Mouse (Mus musculus): Measurements from ENCODE around the gene Dnaaf5.

The Dnaaf5 gene

DNA sequence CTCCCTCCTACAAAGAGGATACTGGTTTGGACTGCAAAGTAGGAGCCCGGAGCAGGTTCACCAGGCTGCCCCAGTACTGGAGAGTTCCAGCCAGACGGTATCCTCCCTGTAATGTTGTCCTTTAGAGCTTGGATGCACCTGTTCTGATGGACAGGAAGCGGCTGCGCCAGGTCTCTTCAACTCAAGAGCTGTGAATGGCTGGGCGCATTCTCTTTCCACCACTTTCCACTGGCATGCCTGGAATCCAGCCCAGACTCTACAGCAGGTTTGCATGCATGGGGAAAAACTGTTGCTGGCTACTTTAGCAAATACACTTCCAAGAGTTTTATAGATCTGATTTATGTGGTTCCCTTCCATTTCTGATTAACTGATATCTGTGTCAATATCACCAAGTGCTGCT lies 8.7 kb upstream of the Dnaaf5 start:
- no peak for DNase-seq (ENCODE audit: low read depth)

DNA sequence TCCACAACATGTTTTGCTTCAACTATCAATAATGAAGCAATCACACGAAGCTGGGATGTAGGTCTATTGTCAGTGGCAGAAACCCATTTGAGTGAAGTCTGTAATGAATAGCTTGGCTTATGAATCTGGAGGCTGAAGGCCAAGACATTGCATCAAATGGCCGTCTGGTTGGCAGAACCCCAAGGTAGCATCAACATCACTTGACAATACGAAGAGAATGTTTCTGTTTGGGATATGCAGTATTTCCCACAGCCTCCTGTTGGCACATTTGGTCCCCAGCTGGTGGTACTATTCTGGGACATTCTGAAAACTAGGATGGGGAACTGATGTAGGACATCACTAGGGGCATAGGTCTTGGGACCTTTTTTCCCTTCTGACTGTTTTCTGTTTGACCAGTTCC lies 6.1 kb upstream of the Dnaaf5 start:
- DNase-seq (ENCODE audit: low read depth), result no peak

DNA sequence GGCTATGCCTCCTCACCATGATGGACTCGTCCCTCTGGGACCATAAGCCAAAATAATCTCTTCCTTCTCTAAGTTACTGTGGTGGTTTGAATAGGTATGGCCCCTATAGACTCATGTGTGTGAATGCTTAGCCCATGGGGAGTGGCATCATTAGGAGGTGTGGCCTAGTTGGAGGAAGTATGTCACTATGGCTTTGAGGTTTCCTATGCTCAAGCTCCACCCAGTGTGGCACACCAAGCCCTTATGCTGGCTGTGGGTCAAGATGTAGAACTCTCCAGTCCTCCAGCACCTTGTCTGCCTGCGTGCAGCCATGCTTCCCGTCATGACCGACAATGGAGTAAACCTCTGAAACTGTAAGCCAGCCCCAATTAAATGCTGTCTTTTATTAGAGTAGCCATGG lies 4.3 kb upstream of the Dnaaf5 start:
- DNase-seq (ENCODE audit: low read depth), result no peak

DNA sequence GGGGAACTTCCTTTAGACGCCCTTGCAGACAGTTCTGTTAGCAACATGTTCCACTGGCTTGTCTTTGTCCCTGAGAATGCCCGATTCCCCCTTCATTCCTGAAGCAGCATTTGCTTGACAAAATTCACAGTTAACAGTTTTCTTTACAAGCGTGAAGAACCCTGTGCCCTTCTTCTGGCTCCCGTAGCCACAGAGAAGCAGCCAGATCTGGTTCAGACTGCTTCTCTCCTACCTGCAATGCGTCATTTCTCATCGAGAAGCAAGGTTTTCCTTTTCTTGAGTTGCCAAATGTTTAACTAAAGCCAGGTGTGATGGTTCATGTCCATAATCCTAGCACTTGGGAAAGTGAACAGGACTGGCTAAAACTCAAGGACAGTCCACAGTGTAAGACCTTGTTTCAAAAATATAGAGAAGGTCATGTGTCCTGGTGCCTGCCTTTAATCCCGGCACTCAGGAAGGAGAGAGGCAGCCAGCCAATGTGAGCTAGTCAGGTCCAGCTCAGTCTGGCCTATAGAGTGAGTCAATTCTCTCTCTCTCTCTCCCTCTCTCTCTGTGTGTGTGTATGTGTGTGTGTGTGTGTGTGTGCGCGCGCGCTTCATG lies 3.4 kb upstream of the Dnaaf5 start:
- no peak for DNase-seq (ENCODE audit: low read depth)

DNA sequence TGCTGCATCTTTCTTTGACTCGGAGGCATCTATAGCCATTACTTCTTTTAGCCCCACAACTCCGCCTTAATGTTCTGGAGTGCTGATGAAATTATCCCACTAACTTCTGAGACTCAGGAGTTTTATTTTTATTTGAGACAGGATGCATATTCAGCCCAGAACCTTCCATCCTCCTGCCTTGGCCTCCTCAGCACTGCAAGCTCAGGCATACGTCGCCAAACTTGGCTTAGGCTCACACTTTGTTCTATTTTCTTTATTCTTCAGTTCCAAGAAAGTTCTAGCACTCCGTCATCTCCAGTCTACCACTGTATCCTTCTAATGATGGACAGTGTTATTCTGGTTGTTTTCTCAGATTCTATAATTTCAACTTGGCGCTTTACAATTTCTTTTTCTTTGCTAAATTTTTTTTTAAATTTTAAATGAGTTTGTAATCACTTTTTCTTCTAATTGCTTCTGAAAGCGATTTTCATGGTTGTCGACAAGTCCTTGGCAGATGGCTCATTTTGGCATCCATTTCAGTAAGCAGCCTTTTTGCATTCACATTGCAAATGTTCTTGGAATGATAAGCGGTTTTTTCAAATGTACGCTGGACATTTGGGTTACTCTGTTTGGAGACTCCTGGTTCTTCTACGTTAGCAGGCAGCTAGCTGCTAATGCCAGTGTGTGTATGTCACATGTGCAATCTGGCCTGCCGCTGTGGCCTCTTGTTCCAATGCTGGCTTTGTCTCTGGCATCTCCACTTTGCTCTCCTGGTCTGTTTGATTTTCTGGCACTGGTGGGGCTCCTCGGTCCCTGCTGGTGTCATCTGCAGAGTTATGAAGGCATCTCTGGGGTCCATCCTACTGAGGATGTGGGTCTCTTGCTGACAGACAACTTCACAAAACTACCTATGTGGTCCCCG lies 2.6 kb upstream of the Dnaaf5 start:
- DNase-seq (ENCODE audit: low read depth), result no peak

DNA sequence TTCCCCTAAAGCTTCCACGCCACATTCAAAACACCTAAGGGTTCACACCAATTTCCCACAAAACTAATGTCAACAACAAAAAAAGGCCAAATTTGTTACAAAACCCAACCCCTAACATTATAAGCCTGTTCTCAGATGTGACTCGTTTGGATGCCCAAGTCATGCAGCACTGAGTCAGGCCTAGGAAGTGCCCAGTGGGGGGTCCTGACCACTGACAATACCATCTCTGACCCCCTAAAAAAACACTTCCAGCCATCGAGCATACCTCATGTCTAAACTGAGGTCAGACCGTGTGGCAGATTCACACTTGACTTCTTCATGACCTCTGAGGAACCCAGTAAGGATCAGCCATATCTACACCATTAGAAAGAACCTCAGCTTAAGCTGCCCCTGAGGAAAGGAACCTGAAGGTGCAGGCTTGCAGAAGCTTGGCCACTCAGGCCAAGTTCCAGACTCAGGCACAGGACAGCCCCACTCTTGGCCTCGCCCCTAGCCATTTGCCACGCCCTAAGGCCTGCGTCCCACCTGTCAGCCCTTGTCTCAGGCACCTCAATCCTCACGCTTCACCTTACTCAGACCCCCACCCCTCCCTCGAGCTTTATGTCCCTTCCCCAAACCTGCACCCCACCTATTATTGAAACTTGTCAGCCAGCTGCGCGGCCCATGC lies 884 bp upstream of the Dnaaf5 start:
- DNase-seq (ENCODE audit: low read depth), result no peak

DNA sequence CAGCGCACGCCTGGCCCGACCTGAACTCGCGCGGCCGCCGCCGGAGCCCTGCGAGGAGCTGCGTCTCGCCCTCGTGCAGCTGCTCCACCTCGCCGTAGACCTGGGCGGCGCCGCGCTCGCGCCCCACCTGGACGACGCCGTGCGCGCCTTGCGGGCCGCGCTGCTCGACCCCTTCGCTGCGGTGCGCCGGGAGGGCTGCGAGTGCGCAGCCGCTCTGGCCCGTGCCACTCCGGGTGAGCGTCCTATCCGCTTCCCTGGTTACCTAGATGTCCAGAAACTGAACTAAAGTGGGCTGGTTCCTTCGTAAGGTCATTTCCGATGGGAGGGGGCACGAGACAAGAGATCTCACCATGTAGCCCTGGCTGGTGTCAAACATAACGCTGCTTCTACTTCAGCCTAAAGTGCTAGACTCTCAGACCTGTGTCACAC lies 594 bp downstream of the Dnaaf5 start:
- peak; percentile 56 for DNase-seq (ENCODE audit: low read depth)

DNA sequence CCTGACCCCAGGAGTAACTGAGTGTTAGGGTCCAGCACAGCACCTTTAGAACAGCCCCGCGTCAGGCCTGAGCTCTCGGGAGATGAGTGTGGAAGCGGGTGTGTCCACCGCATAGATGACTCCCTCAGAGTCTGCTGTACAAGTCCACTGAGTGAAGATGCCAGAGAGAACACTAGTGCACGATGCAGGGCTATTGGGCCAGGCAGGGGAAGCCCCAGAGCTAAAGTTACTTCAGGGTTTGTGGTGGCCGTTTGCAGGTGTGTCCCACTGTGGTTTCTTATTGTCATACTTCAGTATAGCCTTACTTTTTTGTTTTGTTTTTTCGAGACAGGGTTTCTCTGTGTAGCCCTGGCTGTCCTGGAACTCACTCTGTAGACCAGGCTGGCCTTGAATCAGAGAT lies 10.9 kb downstream of the Dnaaf5 start:
- DNase-seq (ENCODE audit: low read depth), result peak; percentile 72

DNA sequence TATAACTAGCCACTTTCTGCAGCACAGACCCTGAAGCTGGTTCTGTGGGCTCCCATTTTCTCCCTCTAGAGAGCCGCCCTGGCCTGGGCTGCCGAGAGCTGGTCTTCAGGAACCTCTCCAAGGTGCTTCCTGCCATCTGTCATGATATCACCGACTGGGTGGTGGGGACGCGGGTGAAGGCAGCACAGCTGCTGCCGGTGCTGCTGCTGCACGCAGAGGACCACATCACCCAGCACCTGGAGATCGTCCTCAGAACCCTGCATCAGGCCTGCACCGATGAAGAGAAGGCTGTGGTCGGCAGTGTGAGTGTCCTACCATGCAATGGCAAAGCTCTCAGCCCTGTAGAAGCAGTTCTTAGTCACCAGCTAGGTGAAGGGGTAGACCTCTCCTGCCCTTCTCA lies 11.6 kb downstream of the Dnaaf5 start:
- DNase-seq (ENCODE audit: low read depth), result peak; percentile 58

DNA sequence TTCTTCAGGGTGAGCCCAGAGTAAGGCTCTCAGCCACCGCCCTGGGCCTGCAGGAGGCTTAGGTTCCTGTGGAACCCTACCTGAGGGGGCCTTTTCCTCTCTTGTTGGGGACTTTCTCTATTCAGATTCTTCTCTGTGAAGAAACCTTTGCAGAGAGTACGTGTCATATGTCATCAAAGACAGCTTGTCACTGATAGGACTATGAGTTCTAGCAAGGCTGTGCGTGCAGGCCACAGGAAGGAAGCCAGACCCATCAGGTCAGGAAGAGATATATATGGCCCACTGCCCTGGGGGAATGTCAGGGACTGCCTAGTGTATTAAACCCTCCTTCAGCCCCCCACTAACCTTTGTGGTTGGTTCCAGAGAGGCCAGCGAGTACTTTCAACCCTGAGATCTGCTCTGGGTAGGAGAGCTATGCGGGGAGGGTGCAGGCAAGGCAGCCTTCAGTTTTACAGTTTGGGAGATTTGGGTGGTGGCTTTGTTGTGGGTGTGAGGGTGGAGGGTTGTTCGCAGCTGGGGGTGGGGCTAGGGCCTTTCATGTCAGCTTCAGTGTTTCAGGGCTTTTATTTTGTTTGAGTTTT lies 16.8 kb downstream of the Dnaaf5 start:
- DNase-seq (ENCODE audit: low read depth), result peak; percentile 89

DNA sequence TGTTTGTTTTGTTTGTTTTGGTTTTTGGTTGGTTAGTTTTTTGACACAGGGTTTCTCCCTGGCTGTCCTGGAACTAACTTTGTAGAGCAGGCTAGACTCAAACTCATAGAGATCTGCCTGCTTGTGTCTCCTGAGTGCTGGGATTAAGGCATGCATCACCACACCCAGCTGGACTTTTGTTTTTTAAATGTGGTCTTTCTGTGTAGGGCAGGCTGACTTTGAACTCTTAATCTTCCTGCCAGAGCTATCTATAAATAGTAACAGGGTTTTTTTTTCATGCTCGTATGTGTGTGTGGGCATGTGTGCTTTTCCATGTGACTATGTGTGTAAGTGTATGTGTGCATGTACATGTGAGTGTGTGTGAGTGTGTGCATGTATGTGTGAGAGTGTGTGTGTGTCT lies 17.5 kb downstream of the Dnaaf5 start:
- no peak for DNase-seq (ENCODE audit: low read depth)

DNA sequence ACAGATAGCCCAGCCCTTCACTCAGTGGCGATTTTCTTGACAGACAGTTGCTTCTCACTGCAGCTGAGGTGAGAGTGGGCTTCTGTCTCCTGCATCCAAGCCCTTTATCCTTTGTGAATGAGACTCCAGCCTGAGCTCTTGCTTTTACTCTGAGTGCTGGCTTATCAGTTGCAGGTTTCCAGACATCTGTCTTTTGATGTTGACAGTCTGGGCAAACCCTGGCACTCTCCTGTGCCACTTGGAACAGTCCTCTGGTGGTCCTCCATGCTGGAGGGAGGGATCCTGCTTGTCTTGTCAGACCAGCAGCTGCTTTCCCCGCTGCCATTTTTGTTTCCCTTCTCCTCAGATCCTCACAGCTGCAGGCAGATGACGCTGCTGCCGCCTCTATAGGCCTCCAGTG lies 21.9 kb downstream of the Dnaaf5 start:
- no peak for DNase-seq (ENCODE audit: low read depth)

DNA sequence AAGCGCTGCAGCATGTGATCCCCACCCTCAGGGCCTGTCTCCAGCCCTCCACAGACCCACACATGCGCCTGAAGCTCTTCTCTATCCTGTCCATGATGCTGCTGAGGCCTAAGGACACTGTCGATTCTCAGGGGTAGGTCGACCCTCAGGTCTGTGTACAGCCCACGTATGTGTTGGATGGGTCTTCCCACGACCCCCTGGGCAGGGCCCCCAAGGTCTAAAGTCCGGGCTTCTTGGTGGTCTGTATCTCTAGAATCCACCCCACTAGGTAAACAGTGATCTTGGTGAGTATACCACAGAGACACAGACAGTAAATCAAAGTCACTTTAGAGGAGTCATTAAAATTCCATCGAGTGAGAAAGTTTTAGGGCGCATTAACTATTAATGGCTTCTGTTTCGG lies 24.1 kb downstream of the Dnaaf5 start:
- DNase-seq (ENCODE audit: low read depth), result no peak

DNA sequence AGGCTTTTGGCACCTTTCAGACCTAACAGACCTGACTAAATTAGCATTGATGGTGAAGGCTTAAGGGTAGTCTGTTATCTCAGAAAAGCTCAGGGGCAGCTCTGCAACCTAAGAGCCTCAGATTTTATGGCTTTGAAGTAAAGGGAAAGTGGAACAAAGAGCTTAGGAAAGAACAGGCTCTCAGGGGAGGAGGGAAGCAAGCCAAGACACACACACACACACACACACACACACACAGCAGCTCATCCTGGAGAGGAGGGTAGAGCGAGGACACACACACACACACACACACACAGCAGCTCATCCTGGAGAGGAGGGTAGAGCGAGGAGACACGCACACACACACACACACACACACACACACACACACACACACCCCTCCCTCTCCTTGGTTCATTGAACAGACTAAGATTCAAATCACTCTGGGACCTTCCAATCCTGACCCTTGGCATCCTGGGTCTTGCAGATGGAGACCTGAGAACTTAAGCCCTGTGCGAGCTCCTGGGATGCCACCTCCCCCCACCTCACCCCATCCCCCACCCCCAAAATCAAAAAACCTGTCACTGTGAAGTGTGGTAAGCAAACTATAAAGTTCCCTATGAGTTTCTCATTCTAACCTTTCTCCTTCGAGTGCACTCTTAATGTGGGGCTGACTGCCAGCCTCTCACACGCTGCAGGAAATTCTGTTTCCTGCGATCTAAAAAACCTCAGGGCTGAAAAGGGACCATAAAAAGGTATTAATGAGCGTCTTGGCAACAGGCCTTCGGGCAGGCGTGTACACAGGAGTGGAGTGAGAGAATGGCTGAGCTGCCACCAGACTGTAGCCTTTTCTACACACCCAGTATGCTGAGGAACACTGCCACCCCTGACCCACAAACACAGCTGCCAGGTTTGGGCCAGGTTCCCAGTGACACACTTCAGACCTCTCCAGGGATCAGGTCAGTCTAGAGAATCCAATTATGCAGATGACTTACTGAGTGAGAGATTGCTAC lies 24.8 kb downstream of the Dnaaf5 start:
- DNase-seq (ENCODE audit: low read depth), result peak; percentile 26

DNA sequence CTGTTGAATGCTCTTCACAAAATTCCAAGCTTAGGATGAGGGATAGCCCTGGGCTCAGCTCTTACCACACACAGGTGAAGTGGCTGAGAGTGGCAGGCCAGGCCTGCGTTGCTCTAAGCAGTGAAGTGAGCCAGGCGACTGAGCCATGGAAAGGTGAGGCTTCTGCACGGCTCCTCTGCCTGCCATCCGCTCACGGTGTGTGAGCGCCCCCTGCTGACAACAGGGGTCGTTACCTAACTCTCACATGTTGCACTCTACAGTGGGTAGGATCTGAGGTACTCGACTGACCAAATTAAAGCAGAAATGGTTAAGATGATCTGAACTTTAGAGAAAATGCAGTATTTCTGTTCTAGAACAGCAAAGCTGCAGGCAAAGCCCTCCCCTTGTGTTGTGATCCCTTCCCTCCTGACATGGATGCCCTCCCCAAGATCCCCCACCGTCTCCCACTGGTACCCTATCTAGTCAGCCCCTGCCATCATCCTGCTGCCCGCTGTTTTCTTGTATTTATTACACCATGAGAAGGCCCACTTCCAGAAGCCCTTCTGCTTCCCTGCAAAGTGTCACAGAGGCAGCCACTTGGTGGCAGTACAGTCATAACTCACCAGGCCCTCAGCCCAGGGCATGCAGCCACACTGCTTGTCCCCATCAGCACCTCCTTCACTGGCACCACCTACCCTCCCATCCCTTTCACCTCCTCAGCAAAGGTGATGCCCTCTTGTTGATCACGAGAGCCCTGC lies 29.0 kb downstream of the Dnaaf5 start:
- DNase-seq (ENCODE audit: low read depth), result peak; percentile 90

DNA sequence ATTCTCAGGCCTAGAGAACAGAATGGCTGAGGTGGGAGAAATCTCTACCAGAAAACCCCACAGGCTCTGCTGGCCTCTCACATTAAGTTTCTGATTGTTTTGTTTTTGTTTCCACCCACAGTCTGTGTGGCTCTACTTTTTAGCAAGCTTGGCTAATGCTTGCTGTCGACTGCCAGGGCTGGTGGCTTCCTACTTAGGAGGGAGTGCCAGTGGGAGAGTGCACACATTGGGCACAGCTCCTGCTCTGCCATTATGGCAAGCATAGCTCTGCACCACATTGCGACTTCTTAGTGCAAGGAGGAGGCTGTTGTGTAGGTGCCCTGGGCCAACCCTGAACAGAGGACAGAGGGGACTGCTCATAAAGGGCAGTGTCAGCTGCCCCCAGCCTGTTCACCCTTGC lies 33.1 kb downstream of the Dnaaf5 start:
- no peak for DNase-seq (ENCODE audit: low read depth)

DNA sequence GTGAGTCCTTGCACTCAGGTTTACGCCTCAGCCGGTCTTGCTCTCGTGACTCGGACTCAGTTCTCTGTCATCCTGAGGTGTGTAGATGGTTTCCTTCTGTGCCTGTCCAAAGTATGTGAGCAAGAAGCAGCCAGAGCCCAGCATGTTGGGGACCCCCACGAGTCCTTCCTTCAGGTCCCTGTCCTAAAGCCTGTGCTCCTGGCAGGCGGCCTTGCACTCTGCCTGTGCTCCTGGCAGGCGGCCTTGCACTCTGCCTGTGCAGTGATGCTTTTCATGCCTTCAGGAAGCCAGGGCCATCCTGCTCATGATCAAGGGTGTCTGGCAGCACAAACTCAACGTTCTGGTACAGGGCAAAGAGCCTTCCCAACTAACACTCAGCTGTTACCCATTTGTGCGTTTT lies 33.6 kb downstream of the Dnaaf5 start:
- DNase-seq (ENCODE audit: low read depth), result no peak

DNA sequence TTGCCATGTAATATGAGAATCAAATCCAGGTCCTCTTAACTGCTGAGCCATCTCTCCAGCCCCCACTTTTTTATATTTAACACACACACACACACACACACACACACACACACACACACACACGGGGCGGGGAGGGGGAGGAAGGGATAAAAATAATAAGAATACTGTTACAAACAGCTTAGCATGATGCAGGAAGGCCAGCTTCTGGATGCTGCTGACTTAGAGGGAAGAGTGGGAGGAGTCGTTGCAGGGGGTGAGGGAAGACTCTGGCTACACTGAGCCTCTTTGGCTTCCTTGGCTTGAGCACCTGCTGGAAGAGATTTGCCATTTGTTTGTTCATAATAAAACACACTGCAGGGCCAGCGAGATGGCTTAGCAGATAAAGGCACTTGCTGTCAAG lies 34.9 kb downstream of the Dnaaf5 start:
- no peak for DNase-seq (ENCODE audit: low read depth)

DNA sequence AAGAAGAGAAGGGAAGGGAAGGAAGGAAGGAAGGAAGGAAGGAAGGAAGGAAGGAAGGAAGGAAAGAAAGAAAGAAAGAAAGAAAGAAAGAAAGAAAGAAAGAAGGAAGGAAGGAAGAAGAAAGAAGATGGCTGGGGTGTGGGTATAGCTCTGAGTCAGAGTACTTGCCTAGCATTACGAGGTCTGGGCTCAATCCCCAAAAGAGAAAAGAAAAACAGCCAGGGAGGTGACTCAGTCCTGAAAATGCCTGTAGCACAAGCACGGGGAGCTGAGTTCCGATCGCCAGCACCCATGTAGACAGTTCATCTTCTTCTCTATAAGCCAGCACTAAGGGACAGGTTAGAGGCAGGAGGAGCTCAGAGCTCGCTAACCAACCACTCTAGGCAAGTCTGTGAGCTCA lies 39.7 kb downstream of the Dnaaf5 start:
- DNase-seq (ENCODE audit: low read depth), result no peak

DNA sequence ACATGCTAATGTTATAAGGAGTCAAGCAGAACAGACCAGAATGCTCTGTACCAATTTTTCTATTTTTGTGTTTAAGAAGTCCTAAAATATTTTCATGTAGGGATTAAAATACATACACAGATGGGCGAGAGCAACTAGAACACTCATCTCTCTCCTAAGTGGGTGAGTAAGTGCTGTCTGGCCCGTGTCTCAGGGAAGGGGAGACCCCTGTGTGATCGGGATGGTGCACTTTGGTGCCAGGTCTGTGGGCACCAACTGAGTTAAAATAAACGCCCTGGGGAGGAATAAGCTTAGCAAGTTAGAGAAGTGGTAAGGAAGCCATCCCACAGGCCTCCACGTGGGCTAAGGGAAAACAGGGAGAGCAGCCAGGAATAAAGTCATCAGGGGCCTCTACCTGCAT lies 40.9 kb downstream of the Dnaaf5 start:
- DNase-seq (ENCODE audit: low read depth), result no peak

DNA sequence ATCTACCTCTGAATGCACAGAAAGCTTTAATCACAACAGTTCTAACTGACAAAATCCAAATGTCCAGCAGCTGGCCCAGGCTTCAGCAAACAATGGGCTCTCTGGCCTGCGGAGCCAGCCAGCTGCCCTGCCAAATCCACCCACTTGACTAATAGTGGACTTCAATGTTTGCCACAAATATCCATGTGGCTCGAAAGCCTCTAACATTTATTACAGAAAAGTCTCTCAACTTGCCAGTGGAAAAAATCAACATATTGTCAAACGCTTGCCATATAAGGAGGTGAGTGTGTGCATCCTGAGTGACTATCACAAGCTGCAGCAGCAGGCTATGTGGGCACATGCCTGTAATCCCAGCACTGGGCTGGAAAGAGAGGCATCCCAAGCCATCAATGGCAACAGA lies 48.8 kb downstream of the Dnaaf5 start:
- DNase-seq (ENCODE audit: low read depth), result no peak
